Mouse (Mus musculus): ENCODE data around the gene Lrrc40.

DNA sequence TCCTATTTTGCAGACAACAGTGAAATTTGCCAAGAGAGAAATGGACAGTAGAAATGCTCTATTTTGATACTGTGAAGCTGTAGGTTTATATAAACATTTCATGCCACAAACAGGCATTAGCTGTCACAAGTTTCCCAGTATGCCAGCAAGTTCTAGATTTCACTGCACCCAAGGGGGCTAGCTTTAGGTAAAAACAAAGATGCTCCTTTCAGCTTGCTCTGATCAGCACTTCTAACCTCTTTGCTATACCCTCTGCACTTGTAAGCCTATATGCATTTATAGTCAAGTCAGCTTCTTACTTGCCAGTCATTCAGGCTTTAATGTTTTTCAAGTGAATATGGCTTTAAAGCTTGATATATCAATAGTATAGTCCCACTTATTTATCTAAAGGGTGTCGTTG is 27.8 kb upstream of the Lrrc40 start:
- TF ChIP-seq POLR2A (IDR thresholded peaks at IDR 0.05; ENCODE audit: insufficient read depth, low read depth, low read length) (no peak), CTCF (IDR thresholded peaks at IDR 0.05) (no peak), EP300 (IDR thresholded peaks at IDR 0.05; ENCODE audit: insufficient read depth, low read depth, low read length) (no peak)

Measured in heart, adult 2 months (tissue).